Comparison of ENCODE assay signal across 8 mouse cellular contexts in genomic region chr6:83070311-83071219, GRCm38 (mm10). TPM values are rescaled to one million over a fixed set of nuclear protein-coding genes. Genes with fewer than 3 reads are reported as not detected.
DNase-seq lines count a peak whose midpoint lies in the region; ATAC-seq lines count a peak whose summit lies in the region.

No protein-coding gene starts in this region.

- H3K4me1 ChIP-seq in megakaryocyte, embryonic 14.5 days = peaks cover 52% of the 10 kb centered on the region
- peaks cover 28% of the 10 kb centered on the region for H3K4me1 ChIP-seq in forebrain, embryonic 13.5 days
- H3K4me1 ChIP-seq in neural tube, embryonic 12.5 days = peaks cover 24% of the 10 kb centered on the region

- H3K4me2 ChIP-seq in forebrain, embryonic 13.5 days = peak overlapping the region; percentile 33
- H3K4me2 ChIP-seq in neural tube, embryonic 12.5 days (replicated peaks) = peak overlapping the region; percentile 49

- peaks cover 13% of the 10 kb centered on the region for H3K36me3 ChIP-seq in megakaryocyte, embryonic 14.5 days (replicated peaks; ENCODE audit: low read length)
- no peaks in the 10 kb centered on the region for H3K36me3 ChIP-seq in forebrain, embryonic 13.5 days (ENCODE audit: poor library complexity, severe bottlenecking)
- no peaks in the 10 kb centered on the region for H3K36me3 ChIP-seq in neural tube, embryonic 12.5 days

- no peak overlapping the region for H3K27ac ChIP-seq in forebrain, embryonic 13.5 days
- peak overlapping the region; percentile 37; the same call in 1 of the 2 replicates for H3K27ac ChIP-seq in neural tube, embryonic 12.5 days

- peaks cover 89% of the 10 kb centered on the region for H3K27me3 ChIP-seq in megakaryocyte, embryonic 14.5 days (replicated peaks)
- peaks cover 100% of the 10 kb centered on the region for H3K27me3 ChIP-seq in forebrain, embryonic 13.5 days
- peaks cover 93% of the 10 kb centered on the region for H3K27me3 ChIP-seq in neural tube, embryonic 12.5 days (replicated peaks)

- H3K4me3 ChIP-seq in megakaryocyte, embryonic 14.5 days (replicated peaks) = peak overlapping the region; percentile 88
- peak overlapping the region; percentile 21 for H3K4me3 ChIP-seq in forebrain, embryonic 13.5 days
- H3K4me3 ChIP-seq in neural tube, embryonic 12.5 days = peak overlapping the region; percentile 33

- no peak for ATAC-seq in cerebellum, adult (ENCODE audit: insufficient number of reproducible peaks, low FRiP score, low TSS enrichment)
- ATAC-seq in megakaryocyte, adult 5-6 weeks (ENCODE audit: poor library complexity, severe bottlenecking) = no peak
- 0 out of 2 replicates have a peak, but pooled peaks have one; percentile 13 for ATAC-seq in forebrain, embryonic 13.5 days
- 0 out of 2 replicates have a peak, but pooled peaks have one; percentile 11 for ATAC-seq in neural tube, embryonic 12.5 days (ENCODE audit: low FRiP score, low read depth)

- no peak overlapping the region for H3K9ac ChIP-seq in forebrain, embryonic 13.5 days
- H3K9ac ChIP-seq in neural tube, embryonic 12.5 days = peak overlapping the region; percentile 50

- peak; percentile 42 for DNase-seq in cerebellum, adult 11-12 months
- peak; percentile 46 to 71 for DNase-seq in kidney, postnatal 4 days
- no peak for DNase-seq in urinary bladder, postnatal 14 days (ENCODE audit: low spot score)

- WGBS in forebrain, embryonic 13.5 days = under 1% methylated on average over 55 of the region's 58 CpGs
- WGBS in neural tube, embryonic 12.5 days = under 1% methylated on average over 58 of the region's 58 CpGs

- H3K9me3 ChIP-seq in megakaryocyte, embryonic 14.5 days = no peaks in the 10 kb centered on the region
- H3K9me3 ChIP-seq in forebrain, embryonic 13.5 days (replicated peaks) = no peaks in the 10 kb centered on the region
- H3K9me3 ChIP-seq in neural tube, embryonic 12.5 days = no peaks in the 10 kb centered on the region

RNA-seq across cellular contexts. Expression of gene Tlx2, which starts 0.5 kb away (rescaled TPM):
- polyA plus RNA-seq in megakaryocyte, embryonic 14.5 days (2012; ENCODE audit: insufficient read depth, low replicate concordance) = not detected in 2 replicates
- total RNA-seq in megakaryocyte, adult 5-6 weeks (2015) = not detected in 2 replicates
- total RNA-seq in megakaryocyte, adult 5-6 weeks (2017) = not detected in 2 replicates
- not detected in 2 replicates for polyA plus RNA-seq in forebrain, embryonic 13.5 days (2015; fragmentation: Nextera tagmentation; extraction: Ambion mirVana)
- 27.0 and 42.3 TPM in 2 replicates for polyA plus RNA-seq in neural tube, embryonic 12.5 days (2016; fragmentation: Nextera tagmentation; extraction: Ambion mirVana)

RNA-seq across cellular contexts. Expression of gene Pcgf1, which starts 7.1 kb away (rescaled TPM):
- 6.8 and 7.3 TPM in 2 replicates for polyA plus RNA-seq in megakaryocyte, embryonic 14.5 days (2012; ENCODE audit: insufficient read depth, low replicate concordance)
- 28.9 and 37.5 TPM in 2 replicates for total RNA-seq in megakaryocyte, adult 5-6 weeks (2015)
- total RNA-seq in megakaryocyte, adult 5-6 weeks (2017) = 10.5 and 16.6 TPM in 2 replicates
- 46.5 and 47.3 TPM in 2 replicates for polyA plus RNA-seq in forebrain, embryonic 13.5 days (2015; fragmentation: Nextera tagmentation; extraction: Ambion mirVana)
- polyA plus RNA-seq in neural tube, embryonic 12.5 days (2016; fragmentation: Nextera tagmentation; extraction: Ambion mirVana) = 43.6 and 52.3 TPM in 2 replicates

RNA-seq across cellular contexts. Expression of gene Dqx1, which starts 12.9 kb away (rescaled TPM):
- 0.22 TPM in 1 of 2 replicates, not detected in the other for polyA plus RNA-seq in megakaryocyte, embryonic 14.5 days (2012; ENCODE audit: insufficient read depth, low replicate concordance)
- 2.2 and 2.3 TPM in 2 replicates for total RNA-seq in megakaryocyte, adult 5-6 weeks (2015)
- 0.62 and 1.2 TPM in 2 replicates for total RNA-seq in megakaryocyte, adult 5-6 weeks (2017)
- 0.53 and 0.59 TPM in 2 replicates for polyA plus RNA-seq in forebrain, embryonic 13.5 days (2015; fragmentation: Nextera tagmentation; extraction: Ambion mirVana)
- polyA plus RNA-seq in neural tube, embryonic 12.5 days (2016; fragmentation: Nextera tagmentation; extraction: Ambion mirVana) = 1.8 and 2.1 TPM in 2 replicates

RNA-seq across cellular contexts. Expression of gene Htra2, which starts 15.5 kb away (rescaled TPM):
- 27.7 and 49.5 TPM in 2 replicates for polyA plus RNA-seq in megakaryocyte, embryonic 14.5 days (2012; ENCODE audit: insufficient read depth, low replicate concordance)
- total RNA-seq in megakaryocyte, adult 5-6 weeks (2015) = 53.9 and 55.6 TPM in 2 replicates
- total RNA-seq in megakaryocyte, adult 5-6 weeks (2017) = 34.1 and 41.4 TPM in 2 replicates
- 60.6 and 65.8 TPM in 2 replicates for polyA plus RNA-seq in forebrain, embryonic 13.5 days (2015; fragmentation: Nextera tagmentation; extraction: Ambion mirVana)
- 68.0 and 70.6 TPM in 2 replicates for polyA plus RNA-seq in neural tube, embryonic 12.5 days (2016; fragmentation: Nextera tagmentation; extraction: Ambion mirVana)

RNA-seq across cellular contexts. Expression of gene Lbx2, which starts 15.6 kb away (rescaled TPM):
- polyA plus RNA-seq in megakaryocyte, embryonic 14.5 days (2012; ENCODE audit: insufficient read depth, low replicate concordance) = 3.3 TPM in 1 of 2 replicates, not detected in the other
- total RNA-seq in megakaryocyte, adult 5-6 weeks (2015) = not detected in 2 replicates
- not detected in 2 replicates for total RNA-seq in megakaryocyte, adult 5-6 weeks (2017)
- polyA plus RNA-seq in forebrain, embryonic 13.5 days (2015; fragmentation: Nextera tagmentation; extraction: Ambion mirVana) = 0.46 TPM in 1 of 2 replicates, not detected in the other
- 0.57 and 2.8 TPM in 2 replicates for polyA plus RNA-seq in neural tube, embryonic 12.5 days (2016; fragmentation: Nextera tagmentation; extraction: Ambion mirVana)

Comparison
In these comparisons a context has a peak if more than half of its experiments do, and no peak if none do; other contexts are left out.
1. ATAC-seq: peak in forebrain, embryonic 13.5 days (single experiment) and neural tube, embryonic 12.5 days (single experiment); none in cerebellum, adult (single experiment) and megakaryocyte, adult 5-6 weeks (single experiment).
2. H3K4me3 ChIP-seq: peak in every context shown above with its lines; median percentile 88 in megakaryocyte, embryonic 14.5 days; 33 in neural tube, embryonic 12.5 days; 21 in forebrain, embryonic 13.5 days.
3. RNA of gene Tlx2, which starts 0.5 kb away (polyA plus RNA-seq): 27.0 to 42.3 TPM in neural tube, embryonic 12.5 days; not detected in megakaryocyte, embryonic 14.5 days and not detected in forebrain, embryonic 13.5 days; every median in the first group is over 10 times any median in the second.